Mouse (Mus musculus): ENCODE results near the gene Id2. TPM values are rescaled to one million over a fixed set of nuclear protein-coding genes. Genes with fewer than 3 reads are reported as not detected.

Gene Id2
- polyA plus RNA-seq, 1 experiment: 5.0 TPM

DNA sequence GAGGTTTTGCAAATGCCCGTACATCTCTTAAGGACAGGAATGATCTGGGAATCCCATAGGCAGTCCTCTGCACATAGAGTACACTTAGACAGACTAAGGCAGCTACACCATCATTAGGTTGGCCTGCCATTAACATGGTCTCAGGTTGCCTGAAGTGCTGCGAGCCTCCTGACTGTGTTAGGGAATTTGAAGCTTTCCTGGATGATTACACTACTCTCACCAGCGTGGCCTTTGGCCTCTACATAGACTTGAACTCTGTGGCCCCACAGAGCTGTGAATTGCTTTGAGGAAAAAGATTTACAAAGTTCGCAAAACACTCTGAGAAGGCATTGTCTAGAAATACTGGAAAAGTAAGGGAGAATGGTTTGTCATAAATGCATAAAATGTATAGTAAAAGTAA lies 52.4 kb downstream of the Id2 start:
- Histone ChIP-seq H3K4me2 (ENCODE audit: low read depth) (no peak overlapping the region), H3ac (ENCODE audit: control insufficient read depth, insufficient read length) (no peak overlapping the region), H3K4me3 (no peak overlapping the region), H3K27me3 (ENCODE audit: control insufficient read depth, insufficient read depth, insufficient read length) (no peaks in the 10 kb centered on the region), H3K79me2 (ENCODE audit: control insufficient read depth, insufficient read depth) (no peaks in the 10 kb centered on the region), H3K36me3 (ENCODE audit: control insufficient read depth, insufficient read depth) (peaks cover 30% of the 10 kb centered on the region)
- TF ChIP-seq USF1 (IDR thresholded peaks at IDR 0.05; ENCODE audit: low read depth): no peak
- TF ChIP-seq POLR2A (IDR thresholded peaks at IDR 0.05; ENCODE audit: insufficient read length, low read depth): no peak
- TF ChIP-seq CEBPB (IDR thresholded peaks at IDR 0.05; ENCODE audit: insufficient read depth, poor library complexity, severe bottlenecking): no peak
- TF ChIP-seq MYOD1 (IDR thresholded peaks at IDR 0.05; ENCODE audit: control insufficient read depth in 1 of 3, insufficient read length in 2 of 3, low read depth in 2 of 3): no peak
- TF ChIP-seq E2F4 (IDR thresholded peaks at IDR 0.05; ENCODE audit: insufficient read depth): no peak
- no peak for TF ChIP-seq MYOG (IDR thresholded peaks at IDR 0.05; ENCODE audit: control insufficient read depth in 1 of 3, insufficient read depth in 1 of 3, insufficient read length in 2 of 3, low read depth in 2 of 3)
- no peak for TF ChIP-seq REST (IDR thresholded peaks at IDR 0.05; ENCODE audit: insufficient read depth, insufficient read length)
- no peak for TF ChIP-seq MAX (IDR thresholded peaks at IDR 0.05; ENCODE audit: low read depth)
- no peak for TF ChIP-seq TCF3 (IDR thresholded peaks at IDR 0.05; ENCODE audit: insufficient read length, low read depth)
- TF ChIP-seq POLR2AphosphoS2 (IDR thresholded peaks at IDR 0.05; ENCODE audit: insufficient read length, low read depth): no peak
- TF ChIP-seq TCF12 (IDR thresholded peaks at IDR 0.05; ENCODE audit: insufficient read depth, poor library complexity, severe bottlenecking): no peak
- TF ChIP-seq SRF (IDR thresholded peaks at IDR 0.05; ENCODE audit: control insufficient read depth, insufficient read length, low read depth): no peak

DNA sequence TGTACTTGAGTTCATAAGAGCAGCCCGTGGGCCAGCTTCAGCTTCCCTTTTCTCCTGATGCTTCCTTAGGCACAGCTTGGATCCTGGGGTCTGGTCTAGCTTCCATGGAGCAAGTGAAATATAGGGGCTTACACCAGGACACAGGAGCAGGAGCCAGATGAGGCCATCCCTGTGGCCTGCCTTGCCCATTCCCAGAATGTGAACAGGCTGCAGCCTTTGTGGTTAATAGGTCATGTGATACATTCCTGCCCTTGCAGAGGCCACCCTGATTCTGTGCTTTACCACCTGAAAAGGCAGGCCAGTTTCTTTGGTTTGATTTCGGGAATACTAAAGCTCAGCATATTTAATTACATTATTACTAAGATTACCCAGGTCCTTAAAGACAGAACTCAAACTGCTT lies 52.9 kb downstream of the Id2 start:
- Histone ChIP-seq H3K27me3 (ENCODE audit: control insufficient read depth, insufficient read depth, insufficient read length) (no peaks in the 10 kb centered on the region), H3ac (ENCODE audit: control insufficient read depth, insufficient read length) (no peak overlapping the region), H3K36me3 (ENCODE audit: control insufficient read depth, insufficient read depth) (peaks cover 33% of the 10 kb centered on the region), H3K79me2 (ENCODE audit: control insufficient read depth, insufficient read depth) (no peaks in the 10 kb centered on the region), H3K4me2 (ENCODE audit: low read depth) (no peak overlapping the region), H3K4me3 (no peak overlapping the region)
- TF ChIP-seq POLR2A (IDR thresholded peaks at IDR 0.05; ENCODE audit: insufficient read length, low read depth) (no peak), MYOG (IDR thresholded peaks at IDR 0.05; ENCODE audit: control insufficient read depth in 1 of 3, insufficient read depth in 1 of 3, insufficient read length in 2 of 3, low read depth in 2 of 3) (no peak), TCF12 (IDR thresholded peaks at IDR 0.05; ENCODE audit: insufficient read depth, poor library complexity, severe bottlenecking) (no peak), MAX (IDR thresholded peaks at IDR 0.05; ENCODE audit: low read depth) (no peak), SRF (IDR thresholded peaks at IDR 0.05; ENCODE audit: control insufficient read depth, insufficient read length, low read depth) (no peak), MYOD1 (IDR thresholded peaks at IDR 0.05; ENCODE audit: control insufficient read depth in 1 of 3, insufficient read length in 2 of 3, low read depth in 2 of 3) (no peak), USF1 (IDR thresholded peaks at IDR 0.05; ENCODE audit: low read depth) (no peak), REST (IDR thresholded peaks at IDR 0.05; ENCODE audit: insufficient read depth, insufficient read length) (no peak), TCF3 (IDR thresholded peaks at IDR 0.05; ENCODE audit: insufficient read length, low read depth) (no peak), POLR2AphosphoS2 (IDR thresholded peaks at IDR 0.05; ENCODE audit: insufficient read length, low read depth) (no peak), CEBPB (IDR thresholded peaks at IDR 0.05; ENCODE audit: insufficient read depth, poor library complexity, severe bottlenecking) (no peak), E2F4 (IDR thresholded peaks at IDR 0.05; ENCODE audit: insufficient read depth) (no peak)

Other genes starting within 250 kb of the Id2 start
- gene Kidins220, start 122.2 kb downstream of the Id2 start, polyA plus RNA-seq (2012; fragmentation: generic; extraction: Trizol): 33.3 TPM